Mouse (Mus musculus) heart, embryonic 13.5 days (tissue): ENCODE data around the gene Gm8879. TPM values are rescaled to one million over a fixed set of nuclear protein-coding genes. Genes with fewer than 3 reads are reported as not detected.
"Not testable (repeated sequence)": the region's sequence is repeated elsewhere in the genome, so short reads cannot be mapped to it uniquely, and the experiment has no call there.

Experiments used
- ATAC-seq: fragments of 200-750 bp; cut with Nextera tagmentation; 2 replicates; pipeline ENCODE4 v1.8.0; 2017; ENCODE audit warnings: moderate TSS enrichment; ENCODE audit not compliant: insufficient number of reproducible peaks, low FRiP score, low TSS enrichment; ENCODE audit errors: extremely low read depth
- H3K27ac ChIP-seq: fragments of 300-500 bp; sonication (generic); replicated peaks from 2 replicates; pipeline ENCODE4 v1.5.1; 2015; ENCODE audit warnings: moderate library complexity, mild to moderate bottlenecking, inconsistent platforms
- H3K27me3 ChIP-seq: fragments of 300-500 bp; sonication (generic); replicated peaks from 2 replicates; pipeline ENCODE4 v1.6.1; 2015; ENCODE audit warnings: mild to moderate bottlenecking, inconsistent platforms
- H3K36me3 ChIP-seq: fragments of 300-500 bp; sonication (generic); 2 replicates; pipeline ENCODE4 v1.6.1; 2015; ENCODE audit warnings: mild to moderate bottlenecking, inconsistent platforms
- H3K4me1 ChIP-seq: fragments of 300-500 bp; sonication (generic); 2 replicates; pipeline ENCODE4 v1.6.1; 2015; ENCODE audit warnings: inconsistent platforms
- H3K4me2 ChIP-seq: fragments of 300-500 bp; sonication (generic); 2 replicates; pipeline ENCODE4 v1.6.1; 2015; ENCODE audit warnings: inconsistent platforms, mild to moderate bottlenecking, moderate library complexity
- H3K4me3 ChIP-seq: fragments of 300-500 bp; sonication (generic); 2 replicates; pipeline ENCODE4 v1.5.1; 2015; ENCODE audit warnings: moderate library complexity, mild to moderate bottlenecking, inconsistent platforms
- H3K9ac ChIP-seq: fragments of 300-500 bp; sonication (generic); 2 replicates; pipeline ENCODE4 v1.6.1; 2015; ENCODE audit warnings: inconsistent platforms, mild to moderate bottlenecking, moderate library complexity
- H3K9me3 ChIP-seq: fragments of 300-500 bp; sonication (generic); 2 replicates; pipeline ENCODE4 v1.6.1; 2016; ENCODE audit warnings: inconsistent platforms
- WGBS: fragments of 180-500 bp; shearing (Covaris S2); methylation state at CpG from one replicate; pipeline ENCODE4 v1.1.7; 2015; ENCODE audit warnings: mixed read lengths; 5-methylcytosine and 5-hydroxymethylcytosine counted together
- polyA plus RNA-seq: library from polyadenylated mRNA; unstranded; fragments of >200 nt; fragmentation: Nextera tagmentation; extraction: Ambion mirVana; gene quantifications from 2 replicates; pipeline ENCODE4 v1.2.1, GENCODE M21; 2015

Gm8879 gene
- not detected in 2 replicates for polyA plus RNA-seq

DNA sequence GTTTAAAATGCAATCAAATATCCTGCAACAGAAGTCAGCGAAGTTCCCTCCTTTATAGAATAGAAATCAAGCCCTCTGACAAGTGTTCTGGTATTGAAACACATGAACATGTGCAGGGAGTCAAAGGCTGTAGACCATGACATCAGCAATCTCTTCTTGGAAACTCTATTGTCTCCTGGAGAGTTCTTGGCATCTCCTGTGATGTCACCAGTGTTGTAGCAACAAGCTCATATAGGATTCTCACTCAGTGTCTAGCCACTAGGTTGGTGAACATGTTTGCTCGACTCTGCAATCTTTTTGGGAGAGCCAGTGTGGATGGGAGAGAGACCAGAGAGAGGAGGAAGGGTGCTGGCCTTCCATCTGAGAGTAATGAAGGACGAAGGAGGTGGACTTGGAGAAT lies at the start of gene Gm8879:
Gene Gm8879 (plus strand): TSS at position 301 of the 400 bp plus-strand sequence.
- WGBS: no CpG with 5 or more reads among the region's 3 CpGs
- not testable (repeated sequence) for ATAC-seq

DNA sequence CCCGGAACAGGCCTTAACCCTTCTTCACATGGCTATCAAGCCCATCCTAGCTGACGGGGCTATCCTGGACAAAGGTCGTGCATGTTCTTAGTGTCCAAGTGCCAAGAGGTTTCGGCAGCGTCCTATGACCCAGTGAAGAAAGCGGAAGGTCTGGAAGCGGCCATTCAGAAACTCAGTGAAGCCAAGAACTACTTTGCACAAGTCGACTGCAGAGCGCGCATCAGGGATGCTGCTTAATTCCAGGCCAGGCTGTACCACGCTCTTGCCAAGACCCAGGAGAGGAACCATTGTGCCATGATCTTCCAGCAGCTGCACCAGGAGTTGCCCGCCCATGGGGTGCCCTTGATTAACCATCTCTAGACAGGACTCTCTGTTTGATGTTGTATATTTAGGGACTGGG lies 10.6 kb downstream of the Gm8879 start:
- not testable (repeated sequence) for ATAC-seq, H3K27me3 ChIP-seq, H3K9me3 ChIP-seq, H3K36me3 ChIP-seq, H3K4me1 ChIP-seq, H3K27ac ChIP-seq, H3K4me2 ChIP-seq, H3K9ac ChIP-seq, H3K4me3 ChIP-seq
- 84% methylated on average over 12 of the region's 12 CpGs for WGBS

More for the DNA sequence above, at the start of gene Gm8879:
- H3K27ac ChIP-seq, H3K36me3 ChIP-seq, H3K4me2 ChIP-seq, H3K9me3 ChIP-seq, H3K4me3 ChIP-seq, H3K27me3 ChIP-seq, H3K9ac ChIP-seq, H3K4me1 ChIP-seq: not testable (repeated sequence)

Other genes starting within 250 kb of the Gm8879 start
- gene Gm8871, start 179.8 kb upstream of the Gm8879 start, polyA plus RNA-seq: not detected in 2 replicates
- not detected in 2 replicates for gene Gm8857, start 179.8 kb upstream of the Gm8879 start, polyA plus RNA-seq
- not detected in 2 replicates for gene Gm5861, start 55.4 kb downstream of the Gm8879 start, polyA plus RNA-seq
- gene Gm8890, start 128.4 kb downstream of the Gm8879 start, polyA plus RNA-seq: not detected in 2 replicates
- gene Speer1, start 213.9 kb downstream of the Gm8879 start, polyA plus RNA-seq: not detected in 2 replicates